Mouse (Mus musculus) granulocyte monocyte progenitor cell, adult 5-6 weeks (primary cell): ENCODE data around the gene Tmem116. TPM values are rescaled to one million over a fixed set of nuclear protein-coding genes. Genes with fewer than 3 reads are reported as not detected.

Experiments
- ATAC-seq: replicated peaks from 2 replicates; pipeline ENCODE4 v1.8.0; 2016; ENCODE audit warnings: mild to moderate bottlenecking, moderate TSS enrichment, inconsistent platforms; ENCODE audit not compliant: poor library complexity, severe bottlenecking
- total RNA-seq, 2 experiments: library from RNA; stranded (forward) in 1 of 2; stranded (reverse) in 1 of 2; fragments of 200-712, 200-1000 nt in 1 of 2; fragments of >200 nt in 1 of 2; fragmentation: Nextera tagmentation in 1 of 2; gene quantifications; 2 replicates each; pipeline ENCODE4 v1.2.3; 2014 to 2017

Tmem116 gene
- total RNA-seq, 2 experiments from 2014 or later: 0.62 TPM; not detected in 1

DNA sequence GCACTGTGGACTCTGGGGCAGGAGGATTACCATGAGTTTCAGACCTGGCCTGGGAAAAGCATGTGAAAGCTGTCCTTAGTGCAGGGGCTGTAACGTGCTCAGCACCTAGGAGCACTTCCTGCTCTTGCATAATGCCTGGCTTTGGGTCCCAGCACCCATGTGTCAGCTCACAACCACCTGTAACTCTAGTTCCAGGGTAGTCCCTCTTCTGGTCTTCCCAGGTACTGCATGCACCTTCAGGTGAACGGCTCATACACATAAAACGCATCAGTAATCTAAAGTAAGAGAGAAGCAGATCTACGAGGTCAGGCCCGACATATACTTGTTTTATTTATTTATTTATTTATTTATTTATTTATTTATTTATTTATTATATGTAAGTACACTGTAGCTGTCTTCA is 82.8 kb downstream of the Tmem116 start:
- ATAC-seq: peak; percentile 53; the same call in 1 of the 2 replicates

DNA sequence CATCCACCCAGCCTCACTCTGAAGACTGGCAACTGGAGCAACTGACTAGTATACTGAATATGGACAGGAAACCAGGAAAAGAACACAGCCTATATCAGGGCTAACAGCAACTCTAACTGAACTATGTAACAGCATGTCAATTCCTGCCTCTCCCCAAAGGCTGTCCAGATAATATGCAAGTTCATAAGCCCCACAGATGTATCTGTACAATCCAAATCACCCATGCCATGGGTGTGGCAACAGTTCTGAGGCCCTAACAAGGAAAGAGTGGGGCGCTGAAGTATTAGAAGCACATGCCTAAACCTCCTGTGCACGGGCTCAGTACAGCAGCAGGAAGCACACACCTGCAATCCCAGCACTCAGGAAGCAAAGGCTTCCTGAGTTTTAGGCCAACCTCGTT is 83.4 kb downstream of the Tmem116 start:
- no peak for ATAC-seq

DNA sequence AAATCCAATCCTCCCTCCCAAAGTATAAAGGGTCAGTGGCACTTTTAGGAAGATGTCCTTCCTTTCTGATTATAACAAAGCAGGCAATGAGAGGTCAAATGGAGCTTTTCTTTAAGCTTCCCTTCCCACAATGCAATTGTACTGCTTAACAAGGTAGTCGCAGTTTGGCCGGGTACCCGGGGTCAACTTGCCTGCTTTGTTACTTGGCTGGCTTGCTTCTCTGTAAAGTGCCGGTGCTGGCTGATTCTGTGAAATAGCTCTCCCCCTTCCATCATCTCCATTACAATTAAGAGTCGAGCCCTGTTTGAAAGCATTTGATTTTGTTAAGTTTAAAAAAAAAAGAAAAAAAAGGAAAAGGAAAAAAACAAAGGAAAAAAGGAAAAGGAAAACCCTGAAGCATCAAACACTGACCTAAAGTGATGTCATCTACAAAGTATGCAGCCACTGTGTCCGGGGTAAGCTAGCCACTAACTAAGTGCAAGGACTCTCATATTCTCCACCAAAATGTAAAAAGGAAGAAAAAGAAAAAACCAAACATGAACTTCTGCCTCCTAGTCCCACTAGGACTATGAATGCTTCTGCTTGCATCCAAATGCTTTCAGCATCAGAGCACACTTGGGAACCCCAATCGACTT is 85.3 kb downstream of the Tmem116 start:
- no peak for ATAC-seq

DNA sequence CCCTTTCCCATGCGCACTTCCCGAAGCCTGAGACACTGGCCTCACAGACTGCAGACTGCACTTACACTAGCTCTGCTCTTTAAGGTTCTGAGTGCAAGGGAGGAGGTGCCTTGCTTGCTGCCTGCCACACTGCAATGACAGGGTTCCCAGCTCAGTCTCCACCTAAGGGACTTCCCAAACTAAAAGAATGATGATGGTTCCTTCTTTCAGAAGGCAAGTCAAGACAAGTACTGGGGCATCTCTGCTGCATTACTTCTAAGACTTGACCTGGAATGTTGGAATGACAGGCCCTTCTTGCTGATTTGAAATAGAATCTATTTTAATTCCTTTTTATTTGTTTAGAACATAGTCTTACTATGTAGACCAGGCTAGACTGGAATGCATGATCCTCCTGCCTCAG is 85.9 kb downstream of the Tmem116 start:
- no peak for ATAC-seq

DNA sequence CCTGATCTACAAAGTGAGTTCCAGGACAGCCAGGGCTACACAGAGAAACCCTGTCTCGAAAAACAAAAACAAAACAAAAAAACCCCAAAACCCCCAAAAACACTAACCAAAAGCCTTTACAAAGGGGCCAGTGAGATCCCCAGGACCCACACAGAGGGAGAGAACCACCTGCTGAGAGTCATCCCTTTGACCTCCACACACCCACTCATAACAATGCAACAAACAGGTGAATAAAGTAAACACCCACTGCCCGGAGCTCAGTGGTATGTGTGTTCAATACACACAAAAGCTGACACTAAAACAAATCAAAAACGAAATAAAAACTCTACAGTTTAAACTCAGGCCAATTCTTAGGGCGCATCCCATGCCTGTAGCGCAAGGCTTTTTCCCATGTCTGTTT is 88.4 kb downstream of the Tmem116 start:
- no peak for ATAC-seq

DNA sequence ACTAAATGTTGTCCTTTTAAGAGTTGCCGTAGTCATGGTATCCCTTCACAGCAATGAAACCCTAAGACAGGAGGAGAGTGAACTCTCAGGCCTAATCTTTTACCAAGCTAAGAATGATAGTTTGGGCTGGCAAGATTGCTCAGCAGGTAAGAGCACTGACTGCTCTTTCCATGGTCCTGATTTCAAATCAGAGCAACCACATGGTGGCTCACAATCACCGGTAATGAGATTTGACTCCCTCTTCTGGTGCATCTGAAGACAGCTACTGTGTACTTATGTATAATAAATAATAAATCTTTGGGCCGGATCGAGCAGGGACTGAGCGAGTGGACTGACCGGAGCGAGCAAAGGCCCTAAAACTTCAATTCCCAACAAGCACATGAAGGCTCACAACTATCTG is 89.5 kb downstream of the Tmem116 start:
- no peak for ATAC-seq

DNA sequence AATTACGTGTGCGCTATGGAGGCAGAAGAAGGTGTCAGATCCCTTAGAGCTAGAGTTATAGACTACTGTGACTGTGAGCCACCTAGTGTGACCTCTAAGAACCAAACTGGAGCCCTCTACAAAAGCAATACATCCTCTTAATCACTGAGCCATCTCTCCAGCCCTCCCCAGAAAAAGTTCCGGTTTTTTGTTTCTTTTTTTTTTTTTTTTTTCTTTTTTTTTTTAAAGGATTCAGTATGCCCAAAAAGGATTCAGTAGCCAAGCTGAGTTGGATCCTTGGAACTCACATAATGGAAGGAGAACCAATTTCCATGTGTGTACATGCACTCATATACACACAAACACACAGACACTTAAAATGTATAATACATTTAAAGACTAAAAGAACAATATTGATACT is 91.7 kb downstream of the Tmem116 start:
- ATAC-seq: no peak

DNA sequence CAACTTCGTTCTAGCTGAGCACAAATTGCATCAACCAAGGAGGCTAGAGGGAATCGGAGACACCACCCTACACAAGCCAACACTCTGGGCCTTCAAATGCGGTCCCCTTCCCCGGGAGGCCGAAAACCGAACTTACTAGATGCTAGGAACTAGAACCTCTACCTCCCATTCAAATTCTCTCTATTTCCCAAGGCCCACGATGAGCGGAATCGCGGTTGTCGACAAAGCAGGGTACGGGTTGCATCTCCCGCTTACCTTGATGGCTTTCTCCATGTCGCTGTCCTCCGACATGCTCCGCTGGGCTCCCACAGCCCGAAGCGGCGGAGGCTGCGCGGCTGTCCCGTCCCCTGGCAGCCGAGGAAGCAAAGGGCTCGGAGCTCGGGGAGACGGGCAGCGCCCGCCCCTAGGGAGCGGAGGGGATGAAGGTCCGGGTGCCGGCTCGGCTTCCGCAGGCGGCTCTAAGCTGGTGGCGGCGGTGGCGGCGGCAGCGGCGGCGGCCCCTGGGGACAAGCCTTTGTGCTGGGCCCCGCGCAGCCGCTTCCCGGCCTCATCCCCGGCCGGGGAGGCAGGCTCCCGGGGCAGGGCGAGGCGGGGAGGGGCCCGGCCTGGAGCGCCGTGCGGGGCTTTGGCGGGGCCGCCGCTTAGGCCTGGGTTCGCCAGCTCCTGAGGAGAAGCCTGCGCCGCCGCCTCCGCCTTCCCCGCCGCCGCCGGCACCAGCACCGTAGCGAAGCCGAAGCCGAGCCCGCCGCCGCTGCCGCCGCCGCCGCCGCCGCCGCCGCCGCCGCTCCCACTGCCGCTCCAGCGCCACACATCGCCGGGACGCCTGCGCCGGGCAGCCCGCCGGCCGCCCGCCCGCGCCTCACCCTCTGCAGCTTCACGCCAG is 93.5 kb downstream of the Tmem116 start, which contains the start of the genes Adam1a and Gm42878:
Adam1a (minus strand) TSS at position 573 of the 883 bp plus-strand sequence.
Gm42878 (minus strand) TSS at position 573 of the 883 bp plus-strand sequence.
- peak; percentile 20 for ATAC-seq

DNA sequence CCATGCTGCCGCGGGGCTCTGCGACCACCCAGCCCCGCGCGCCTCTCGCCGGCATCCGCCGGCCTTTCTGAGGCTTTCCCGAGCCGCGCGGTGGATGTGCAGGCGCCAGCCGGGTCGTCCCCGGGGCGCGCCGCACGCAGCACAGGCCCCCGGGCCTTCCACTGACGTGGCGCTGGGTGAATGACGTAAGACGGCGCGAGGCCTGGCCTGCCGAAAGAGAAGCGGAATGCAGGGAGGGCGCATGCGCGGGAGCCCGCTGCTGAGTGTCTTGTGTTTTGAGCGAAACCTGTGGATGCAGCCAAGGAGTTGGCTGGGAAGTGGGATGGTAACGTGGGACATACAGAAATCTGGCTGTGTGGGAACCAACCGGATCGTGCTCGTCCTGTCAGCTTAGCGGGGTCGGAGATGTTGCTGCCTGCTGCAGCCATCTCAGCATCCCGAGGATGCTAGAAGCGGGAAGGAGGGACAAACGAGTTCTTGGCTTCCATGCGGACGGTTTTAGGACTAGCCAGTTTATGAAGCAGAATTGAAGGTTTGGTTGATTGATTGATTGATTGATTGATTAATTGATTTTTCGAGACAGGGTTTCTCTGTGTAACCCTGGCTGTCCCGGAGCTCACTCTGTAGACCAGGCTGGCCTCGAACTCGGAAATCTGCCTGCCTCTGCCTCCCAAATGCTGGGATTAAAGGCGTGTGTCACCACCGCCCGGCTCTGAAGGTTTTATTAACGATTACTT is 94.3 kb downstream of the Tmem116 start, which contains the start of gene Mapkapk5:
Mapkapk5 (minus strand) TSS at position 113 of the 737 bp plus-strand sequence.
- peak; percentile 84 for ATAC-seq

DNA sequence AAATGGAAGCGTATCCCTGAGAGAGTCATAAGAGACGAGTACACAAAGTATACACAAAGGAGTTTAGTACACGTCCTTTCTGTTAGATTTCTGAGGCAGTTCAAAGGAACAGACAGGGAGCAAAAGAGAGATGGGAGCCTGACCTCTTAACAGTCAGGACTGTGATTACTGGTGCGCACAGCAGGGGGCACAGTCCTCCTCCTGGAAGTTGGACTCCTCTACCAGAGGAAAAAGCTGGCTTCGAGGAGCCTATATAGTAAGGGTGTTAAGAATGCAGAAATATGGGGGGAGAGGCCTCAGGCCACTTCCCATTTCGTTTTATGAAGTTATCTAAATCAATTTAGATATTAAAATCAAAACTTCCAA is 94.8 kb downstream of the Tmem116 start:
- ATAC-seq: peak; percentile 74

DNA sequence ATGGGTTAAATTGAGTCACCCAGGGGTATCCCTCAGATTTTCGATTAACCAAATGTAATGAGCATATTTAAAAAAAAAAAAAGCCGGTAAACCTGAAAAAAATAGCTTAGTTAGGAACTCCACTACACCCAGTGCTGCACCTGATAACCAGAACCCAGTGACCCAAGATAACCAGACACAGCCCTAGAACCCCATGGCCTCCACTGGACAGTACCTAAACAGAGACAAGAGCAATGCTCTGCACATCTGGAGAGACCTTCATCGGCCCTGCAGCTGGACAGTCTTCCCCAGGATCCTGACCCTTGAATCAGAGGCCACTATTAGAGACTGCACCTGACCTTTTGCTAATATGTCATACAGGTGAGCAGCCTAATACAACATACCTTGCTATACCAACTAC is 95.4 kb downstream of the Tmem116 start:
- no peak for ATAC-seq

DNA sequence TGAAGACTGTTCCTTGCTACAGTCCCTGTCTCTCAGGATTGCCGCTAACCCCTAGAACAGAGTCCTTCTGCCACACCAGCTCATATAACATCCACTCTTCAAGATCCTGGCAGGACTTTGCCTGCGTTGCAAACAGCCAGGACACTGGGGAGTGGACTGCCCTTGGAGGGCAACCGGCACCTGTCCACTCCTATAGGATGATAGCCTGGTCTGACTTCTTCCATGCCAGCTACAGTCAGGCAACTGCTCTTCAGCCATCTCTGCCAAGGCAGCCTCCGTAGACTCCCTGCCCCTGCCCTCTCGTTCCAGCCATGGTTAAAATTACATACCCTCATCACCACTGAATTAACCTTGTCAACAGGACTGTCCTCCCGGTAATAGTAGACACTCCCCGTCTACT is 97.5 kb downstream of the Tmem116 start:
- no peak for ATAC-seq

DNA sequence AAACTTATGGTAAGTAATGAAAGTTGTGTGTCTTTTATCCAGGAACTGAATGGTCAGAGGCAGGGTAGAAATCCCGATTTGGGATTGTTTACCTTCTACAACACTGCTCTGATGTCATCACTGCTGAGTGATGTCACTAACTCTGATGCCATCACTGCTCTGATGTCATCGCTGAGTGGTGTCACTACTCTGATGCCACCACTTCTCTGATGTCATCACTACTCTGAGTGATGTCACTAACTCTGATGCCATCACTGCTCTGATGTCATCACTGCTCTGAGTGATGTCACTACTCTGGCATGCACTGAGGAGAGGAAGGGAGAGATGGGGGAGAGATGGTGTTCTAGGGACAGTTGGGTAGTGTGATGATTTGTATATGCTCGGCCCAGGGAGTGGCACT is 110.7 kb downstream of the Tmem116 start:
- no peak for ATAC-seq

DNA sequence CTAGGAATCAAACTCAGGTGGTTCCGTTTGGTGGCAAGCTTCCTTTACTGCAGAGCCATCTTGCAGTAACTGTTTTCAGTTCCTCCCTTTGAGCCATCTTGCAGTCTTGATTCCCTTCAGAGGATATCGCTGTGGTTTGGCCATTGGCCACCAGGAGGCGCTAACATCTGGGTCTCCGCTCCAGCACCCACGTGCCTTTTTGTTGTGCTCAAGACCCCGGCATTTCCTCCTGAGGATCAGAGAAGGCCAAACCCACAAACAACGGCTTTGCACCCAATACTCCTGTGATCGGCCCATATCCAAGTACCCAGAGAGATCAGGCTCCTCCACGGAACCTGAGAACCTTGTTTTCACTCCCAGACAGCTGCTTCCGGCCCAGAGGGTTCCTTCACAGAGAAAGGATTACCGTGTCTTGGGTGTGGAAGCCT is 112.8 kb downstream of the Tmem116 start:
- ATAC-seq: peak; percentile 91

DNA sequence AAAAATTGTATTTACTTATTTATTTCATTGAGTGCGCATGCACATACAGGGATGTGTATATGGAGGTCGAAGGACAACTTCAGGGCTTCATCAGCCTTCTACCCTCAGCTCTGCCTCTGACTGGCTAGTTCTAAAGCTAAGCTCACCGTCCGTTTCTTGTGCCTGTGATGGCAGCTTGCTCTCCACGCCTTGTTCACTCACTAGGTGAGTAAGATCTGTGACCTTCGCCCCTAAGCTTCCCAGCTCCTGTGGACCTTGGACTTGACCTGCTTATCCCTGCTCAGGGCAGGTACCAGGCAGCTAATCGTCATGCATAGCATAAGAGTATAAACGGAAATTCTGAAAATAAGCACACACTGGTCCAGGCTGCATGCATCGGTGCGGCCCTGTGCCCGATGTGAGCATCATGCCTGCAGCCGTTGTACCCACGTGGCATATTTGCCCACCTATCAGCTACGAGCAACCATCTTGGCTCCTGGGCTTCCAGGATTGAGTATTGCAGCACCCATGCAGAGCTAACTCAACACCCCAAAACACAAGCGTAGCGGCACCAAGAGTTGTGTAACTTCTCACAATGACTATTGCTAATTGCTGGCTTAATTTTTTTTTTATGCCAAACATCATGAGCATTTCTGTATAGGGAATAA is 114.5 kb downstream of the Tmem116 start:
- ATAC-seq: no peak

DNA sequence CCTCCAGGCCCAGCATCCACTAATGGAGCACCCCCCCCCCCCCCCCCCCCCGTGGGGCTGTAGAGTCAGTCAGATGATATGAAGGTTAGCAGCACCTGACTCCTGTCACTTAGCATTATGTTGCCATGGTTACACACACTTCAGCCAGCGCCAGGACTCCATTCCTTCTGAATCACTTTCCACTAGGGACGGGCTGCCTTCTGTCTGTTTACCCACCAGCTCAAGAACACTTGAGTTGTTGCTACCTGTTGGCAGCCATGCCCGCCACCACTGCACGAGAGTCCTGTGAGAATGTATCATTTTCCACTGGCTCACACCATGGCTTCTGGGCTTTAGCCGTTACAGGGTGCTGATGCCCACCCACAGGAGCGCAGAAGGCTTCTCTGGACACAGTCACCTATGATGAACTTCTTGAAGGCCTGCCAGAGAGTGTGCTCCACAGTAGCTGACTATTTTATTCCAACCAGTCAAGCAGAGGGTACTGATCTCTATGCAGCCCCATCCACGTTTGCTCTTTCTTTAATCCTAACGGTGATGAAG is 118.3 kb downstream of the Tmem116 start:
- ATAC-seq: no peak

DNA sequence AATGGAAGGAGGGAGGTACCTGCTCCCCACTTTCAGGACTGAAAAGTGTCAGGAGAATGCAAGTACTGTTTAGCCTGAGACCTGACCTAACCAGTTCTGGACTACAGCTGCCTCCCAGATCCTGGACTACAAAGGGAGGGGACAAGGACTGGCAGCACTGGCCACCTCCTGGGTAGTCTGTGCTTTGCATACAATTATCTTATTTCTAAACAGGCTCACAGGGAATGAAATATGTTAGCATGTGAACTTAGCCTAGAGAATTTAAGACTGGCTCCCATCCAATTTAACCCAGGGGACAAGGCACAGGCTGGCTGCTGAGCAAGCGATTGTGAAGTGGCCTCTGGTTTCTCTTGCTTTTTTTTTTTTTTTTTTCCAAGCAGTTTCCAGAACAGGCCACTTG is 119.1 kb downstream of the Tmem116 start:
- no peak for ATAC-seq
